In genomic region chr5:101024796-101025195, GRCm38 (mm10) we compare ENCODE assay signal across 24 mouse cellular contexts.
"Had no signal": no experiment of that assay in that cellular context is flagged by ENCODE, and none has a peak within 500 bp of the region (broad histone marks: within the 10 kb centered on the region; RNA-seq: fewer than 3 reads in every experiment).

No protein-coding gene starts in this region.

- H3K27me3 ChIP-seq: heart, embryonic 13.5 days; heart, embryonic 15.5 days; liver, embryonic 13.5 days; liver, embryonic 15.5 days had no signal

- H3K4me1 ChIP-seq: liver, embryonic 13.5 days; liver, embryonic 15.5 days had no signal

- DNase-seq: gastrocnemius, postnatal 14 days; gastrocnemius, postnatal 36 days; heart, adult 18-20 months; heart, postnatal 14 days; kidney, adult 18-20 months; kidney, adult 8-10 months; kidney, postnatal 10 days; kidney, postnatal 25 days; kidney, postnatal 4 days; liver; liver, embryonic 13.5 days; liver, postnatal 0 days had no signal

- H3K27ac ChIP-seq: heart, embryonic 13.5 days; heart, embryonic 15.5 days; hindbrain, embryonic 13.5 days; hindbrain, embryonic 15.5 days; hindbrain, postnatal 0 days; layer of hippocampus, adult 2 months; left cerebral cortex, adult 2 months; limb, embryonic 10.5 days; limb, embryonic 12.5 days; liver, embryonic 13.5 days; liver, embryonic 15.5 days had no signal

- ATAC-seq: hindbrain, postnatal 0 days; intestine, postnatal 0 days; liver, postnatal 0 days had no signal

- H3K4me3 ChIP-seq: heart, embryonic 13.5 days; heart, embryonic 15.5 days; hindbrain, embryonic 13.5 days; hindbrain, embryonic 15.5 days; layer of hippocampus, adult 2 months; left cerebral cortex, adult 2 months; limb, embryonic 10.5 days; limb, embryonic 12.5 days; liver, embryonic 13.5 days; liver, embryonic 15.5 days had no signal

- H3K36me3 ChIP-seq: heart, embryonic 13.5 days; heart, embryonic 15.5 days; hindbrain, embryonic 13.5 days; hindbrain, embryonic 15.5 days; limb, embryonic 10.5 days; limb, embryonic 12.5 days; liver, embryonic 13.5 days; liver, embryonic 15.5 days had no signal

- H3K9ac ChIP-seq: heart, embryonic 13.5 days; heart, embryonic 15.5 days; hindbrain, embryonic 13.5 days; hindbrain, embryonic 15.5 days; limb, embryonic 12.5 days; liver, embryonic 13.5 days; liver, embryonic 15.5 days; liver, postnatal 0 days had no signal

- H3K9me3 ChIP-seq: heart, embryonic 13.5 days; heart, embryonic 15.5 days; hindbrain, embryonic 13.5 days; hindbrain, embryonic 15.5 days; limb, embryonic 10.5 days; limb, embryonic 12.5 days; liver, embryonic 13.5 days; liver, embryonic 15.5 days had no signal

- H3K4me2 ChIP-seq: heart, embryonic 13.5 days; heart, embryonic 15.5 days; hindbrain, embryonic 13.5 days; hindbrain, embryonic 15.5 days; limb, embryonic 12.5 days; liver, embryonic 11.5 days; liver, embryonic 13.5 days; liver, embryonic 15.5 days had no signal
